Mouse (Mus musculus) activated CD4-positive, CD25-positive, alpha-beta regulatory T cell, adult 4 months (primary cell): ENCODE data around the gene Cenpm. TPM values are rescaled to one million over a fixed set of nuclear protein-coding genes. Genes with fewer than 3 reads are reported as not detected.
A peak's percentile ranks its signal among the peaks of the same experiment; 100 is the strongest.

Experiments
- ATAC-seq: one replicate; pipeline ENCODE4 v1.8.0; 2017
- polyA plus RNA-seq, 2 experiments: library from polyadenylated mRNA; unstranded; fragments of 100-300 nt; shearing (Covaris generic); gene quantifications; one replicate each; pipeline ENCODE4 v1.2.1; 2017

Cenpm gene
- polyA plus RNA-seq, 2 experiments from 2014 or later: 21.6 to 34.7 TPM

DNA sequence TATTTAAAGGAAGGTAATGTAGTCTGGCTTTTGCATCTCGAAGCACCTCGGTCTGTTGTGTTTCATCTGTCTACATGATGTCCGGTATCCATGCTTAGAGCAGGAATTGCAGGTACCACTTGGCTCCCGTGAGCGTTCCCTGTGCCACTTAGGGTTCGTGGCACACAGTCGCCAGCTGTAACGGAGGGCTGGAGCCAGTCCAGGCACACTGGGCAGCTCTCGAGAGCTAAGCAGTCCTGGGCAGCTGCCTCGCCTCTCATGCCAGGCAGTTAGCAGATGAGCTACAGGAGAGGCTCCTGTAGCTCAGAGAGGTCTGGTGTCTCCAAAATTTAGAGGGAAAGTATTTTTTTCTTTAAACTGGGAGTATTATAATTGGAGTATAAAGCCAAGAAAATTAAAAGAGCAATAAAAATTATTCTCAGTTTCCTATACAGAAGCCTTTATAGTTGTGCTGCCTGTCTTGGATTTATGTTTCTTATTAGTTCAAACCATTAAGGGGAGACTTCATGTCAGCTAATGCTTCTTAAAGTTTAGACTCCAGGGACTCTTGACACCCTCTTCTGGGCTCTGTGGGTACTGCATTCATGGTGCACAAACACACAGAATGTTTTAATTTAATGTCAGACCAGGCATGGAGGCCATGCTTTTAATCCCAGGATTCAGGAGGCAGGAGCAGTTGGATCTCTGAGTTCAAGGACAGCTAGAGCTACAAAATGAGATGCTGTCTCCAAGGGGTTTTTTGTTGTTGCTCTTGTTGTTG, 55.9 kb downstream of the Cenpm start:
- no peak for ATAC-seq

DNA sequence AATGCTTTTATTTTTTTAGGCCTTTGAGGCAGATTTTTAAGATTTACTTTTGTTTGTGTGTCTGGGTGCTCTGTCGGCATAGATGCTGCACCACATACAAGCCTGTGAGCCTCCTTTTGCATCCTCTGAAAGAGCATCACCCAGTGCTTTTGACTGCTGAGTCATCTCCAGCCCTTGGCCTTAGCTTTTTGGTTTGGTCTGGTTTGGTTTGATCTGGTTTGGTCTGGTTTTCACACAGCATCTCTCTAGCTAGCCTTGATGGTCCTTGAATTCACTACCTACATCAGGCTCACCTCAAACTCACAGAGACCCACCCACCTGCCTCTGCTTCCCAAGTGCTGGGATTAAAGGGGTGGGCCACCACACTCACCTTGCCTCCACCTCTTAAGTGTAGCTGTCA, 56.6 kb downstream of the Cenpm start:
- ATAC-seq: peak; percentile 21

DNA sequence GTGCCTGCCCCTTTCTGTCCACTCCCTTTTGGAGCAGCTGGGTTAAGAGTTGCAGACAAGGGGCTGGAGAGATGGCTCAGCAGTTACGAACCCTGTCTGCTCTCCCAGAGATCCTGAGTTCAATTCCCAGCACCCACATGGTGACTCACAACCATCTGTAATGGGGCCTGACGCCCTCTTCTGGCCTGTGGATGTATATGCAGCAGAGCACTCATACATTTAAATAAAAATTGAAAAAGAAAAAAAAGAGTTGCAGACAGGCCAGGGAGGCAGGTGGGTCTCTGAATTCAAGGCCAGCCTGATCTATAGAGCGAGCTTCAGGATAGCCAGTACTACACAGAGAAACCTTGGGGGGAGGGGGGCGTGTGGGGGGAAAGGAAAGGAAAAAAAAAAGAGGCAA, 57.1 kb downstream of the Cenpm start:
- ATAC-seq: no peak

DNA sequence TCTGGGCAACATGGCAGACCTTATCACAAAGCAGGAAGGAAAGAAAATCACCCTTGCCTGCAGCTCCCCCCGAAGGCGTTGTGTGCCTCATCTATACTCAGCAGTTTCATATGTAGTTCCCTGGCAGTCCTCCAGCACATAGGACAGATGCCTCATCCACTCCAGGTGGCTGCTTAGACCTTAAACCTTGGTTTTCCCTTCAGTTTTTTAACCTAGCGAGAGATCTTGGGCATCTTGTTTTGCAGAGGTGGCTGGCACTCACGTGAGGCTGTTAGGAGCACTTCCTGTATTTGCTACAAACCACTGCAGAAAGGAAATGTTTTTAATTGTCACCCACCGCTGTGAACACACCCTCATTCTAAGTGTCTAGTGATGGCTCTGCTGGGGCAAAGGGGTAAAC, 57.6 kb downstream of the Cenpm start:
- peak; percentile 82 for ATAC-seq

DNA sequence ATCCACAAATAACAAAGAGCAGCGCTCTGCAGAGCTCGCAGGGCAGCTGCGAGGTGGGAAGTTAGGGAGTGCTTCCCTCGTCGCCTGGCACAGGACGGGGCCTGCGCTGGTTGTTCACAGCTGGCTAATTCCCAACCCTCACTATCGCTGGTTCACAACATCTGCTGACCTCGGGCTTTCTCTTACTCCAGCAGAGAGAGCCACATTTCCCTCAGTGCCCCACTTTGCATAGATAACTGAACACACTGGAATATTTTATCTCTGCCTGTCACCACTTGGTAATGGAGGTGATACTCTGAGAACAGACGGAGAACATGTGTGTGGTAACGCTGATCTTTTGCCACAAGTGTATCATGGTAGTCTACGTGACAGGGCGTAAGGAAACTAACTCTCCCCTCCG, 58.4 kb downstream of the Cenpm start:
- no peak for ATAC-seq

DNA sequence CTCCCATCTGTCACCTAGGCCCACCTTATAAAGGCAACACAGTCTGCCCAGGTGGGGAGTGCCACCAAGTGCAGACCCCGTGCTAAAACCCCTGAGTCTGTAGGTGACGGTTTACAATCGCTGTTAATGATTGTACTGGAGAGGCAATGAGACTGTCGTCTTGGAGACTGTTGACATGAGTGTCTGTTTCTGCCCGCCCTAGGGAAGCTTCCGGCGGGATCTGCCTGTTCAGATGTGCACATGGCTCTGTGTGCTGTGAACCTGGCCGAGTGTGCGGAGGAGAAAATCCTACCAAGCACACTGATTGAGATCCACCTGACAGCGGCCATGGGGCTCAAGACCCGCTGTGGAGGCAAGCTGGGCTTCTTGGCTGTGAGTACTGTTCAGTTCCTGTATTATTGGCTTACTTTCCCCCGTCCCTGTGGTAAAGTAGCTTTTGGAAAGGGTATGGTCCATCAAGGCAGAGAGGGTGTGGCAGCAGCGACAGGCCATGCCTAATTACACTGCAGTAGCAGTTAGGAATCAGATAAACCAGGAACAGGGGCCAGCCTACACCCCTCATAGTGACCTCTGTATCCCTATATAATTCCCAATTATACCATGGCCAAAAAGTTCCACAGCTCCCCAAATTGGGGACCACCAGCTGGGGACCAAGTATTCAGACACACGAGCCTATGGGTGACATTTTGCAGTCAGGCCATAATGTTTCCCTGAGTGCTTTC, 59.3 kb downstream of the Cenpm start:
- ATAC-seq: no peak

DNA sequence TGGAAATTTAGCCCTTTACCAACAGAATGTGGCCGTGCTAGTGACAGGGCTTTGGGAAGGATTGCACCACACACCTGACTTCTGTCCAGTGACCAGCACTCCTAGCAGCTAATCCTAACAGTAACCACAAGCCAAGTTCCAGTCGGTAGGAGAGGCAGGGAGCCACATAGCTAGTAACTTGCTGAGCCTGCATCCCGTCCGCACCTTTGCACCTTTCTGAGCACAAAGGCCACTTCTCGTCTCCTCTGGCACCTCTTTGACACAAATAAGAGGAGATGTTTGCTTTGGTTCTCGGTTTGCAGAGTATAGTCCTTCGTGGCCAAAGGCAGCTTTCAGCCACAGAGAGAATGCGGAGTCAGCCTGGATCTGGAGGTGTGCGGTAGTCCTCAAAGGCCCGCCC, 59.9 kb downstream of the Cenpm start:
- ATAC-seq: no peak

DNA sequence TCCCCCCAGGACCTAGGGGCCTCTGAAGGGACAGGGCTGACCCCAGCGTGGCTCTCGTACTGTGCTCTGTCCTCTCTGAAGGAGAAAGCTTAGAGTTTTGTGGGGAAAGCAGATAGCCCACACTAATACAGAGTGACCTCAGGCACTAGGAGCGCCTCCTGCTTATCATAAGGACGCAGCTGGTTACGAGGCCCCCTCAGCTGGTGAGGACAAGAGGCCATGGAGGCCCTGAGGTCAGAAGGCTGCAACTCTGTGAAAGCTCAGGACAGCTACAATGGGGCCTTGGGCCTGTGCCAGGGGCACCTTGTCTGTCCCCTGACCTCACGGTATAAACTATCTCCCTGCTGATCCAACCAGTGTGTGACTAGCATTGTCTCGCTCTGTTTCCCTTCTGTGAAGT, 60.4 kb downstream of the Cenpm start:
- ATAC-seq: no peak

Other genes with a start within 250 kb of the Cenpm start
- 10 to 100 TPM; 10.1 to 16.2 TPM for gene Desi1, start 210.9 kb downstream of the Cenpm start, polyA plus RNA-seq
- 100 to 1,000 TPM; 170 to 212 TPM for gene Snu13, start 197.2 kb downstream of the Cenpm start, polyA plus RNA-seq
- gene 4930407I10Rik, start 185.6 kb downstream of the Cenpm start, polyA plus RNA-seq: not detected
- not detected for gene Mei1, start 174.8 kb downstream of the Cenpm start, polyA plus RNA-seq
- 10 to 100 TPM; 23.4 to 28.1 TPM for gene Ccdc134, start 116.8 kb downstream of the Cenpm start, polyA plus RNA-seq
- 10 to 100 TPM; 32.6 to 51.4 TPM for gene Srebf2, start 97.6 kb downstream of the Cenpm start, polyA plus RNA-seq
- not detected for gene Shisa8, start 31.9 kb downstream of the Cenpm start, polyA plus RNA-seq
- gene Tnfrsf13c, start 20.4 kb downstream of the Cenpm start, polyA plus RNA-seq: 10 to 100 TPM in 1 of 2 experiments, 1 to 10 TPM in 1; 2.5 to 10.9 TPM
- not detected for gene 1500009C09Rik, start 7.6 kb upstream of the Cenpm start, polyA plus RNA-seq
- gene Sept3, start 30.1 kb upstream of the Cenpm start, polyA plus RNA-seq: not detected
- not detected for gene Wbp2nl, start 54.2 kb upstream of the Cenpm start, polyA plus RNA-seq
- 10 to 100 TPM; 44.2 to 63.7 TPM for gene Naga, start 94.2 kb upstream of the Cenpm start, polyA plus RNA-seq
- gene Pheta2, start 94.2 kb upstream of the Cenpm start, polyA plus RNA-seq: 1 to 10 TPM; 5.3 to 5.8 TPM
- 100 to 1,000 TPM; 132 to 140 TPM for gene Smdt1, start 94.2 kb upstream of the Cenpm start, polyA plus RNA-seq
- 100 to 1,000 TPM; 486 to 595 TPM for gene Ndufa6, start 109.6 kb upstream of the Cenpm start, polyA plus RNA-seq
- 1 to 10 TPM; 3.6 to 6.5 TPM for gene Cyp2d22, start 135.5 kb upstream of the Cenpm start, polyA plus RNA-seq
- not detected for gene Cyp2d11, start 149.3 kb upstream of the Cenpm start, polyA plus RNA-seq
- not detected for gene Cyp2d10, start 162.4 kb upstream of the Cenpm start, polyA plus RNA-seq
- gene Cyp2d9, start 188.7 kb upstream of the Cenpm start, polyA plus RNA-seq: not detected